Mouse (Mus musculus): ENCODE results near the gene Pou2f1. TPM values are rescaled to one million over a fixed set of nuclear protein-coding genes. Genes with fewer than 3 reads are reported as not detected.

Gene Pou2f1
- total and polyA plus RNA-seq, 3 experiments, result 4.6 to 10.2 TPM; not detected in 1

- DNase-seq (ENCODE audit: low read depth, low spot score), result peak; percentile 92
- Histone ChIP-seq H3K79me2 (ENCODE audit: control insufficient read depth, insufficient read depth, low read length, poor library complexity) (no peaks in the 10 kb centered on the region), H3K9me3 (replicated peaks; ENCODE audit: insufficient read depth, low read length) (no peaks in the 10 kb centered on the region)
Measured at GRCm38 (mm10) chr1:165853729-165854420, 148.6 kb downstream of the Pou2f1 start.

GRCm38 (mm10) chr1:165853131-165853721, 149.3 kb downstream of the Pou2f1 start:
- peak overlapping the region; percentile 63 for H3K27ac ChIP-seq (ENCODE audit: control insufficient read depth, low read depth, low read length)
- H3K27me3 ChIP-seq (ENCODE audit: control insufficient read depth in 1 of 2, insufficient read depth in 2 of 2, low read length in 2 of 2), result no peaks in the 10 kb centered on the region
- peaks cover 0 to 23% of the 10 kb centered on the region in 2 experiments; a peak in 2 of 4 replicates for H3K36me3 ChIP-seq (ENCODE audit: control insufficient read depth in 1 of 2, insufficient read depth in 2 of 2, low read length in 2 of 2)
- no peaks in the 10 kb centered on the region for H3K79me2 ChIP-seq (ENCODE audit: control insufficient read depth, insufficient read depth, low read length, poor library complexity)
- peak; percentile 55 for DNase-seq (ENCODE audit: low read depth, low spot score)
- H3K9ac ChIP-seq (ENCODE audit: control insufficient read depth, low read depth, low read length, poor library complexity, severe bottlenecking), result peak overlapping the region; percentile 45
- peaks cover 12 to 27% of the 10 kb centered on the region in 2 experiments for H3K4me1 ChIP-seq (ENCODE audit: control insufficient read depth in 1 of 2, insufficient read depth in 2 of 2, low read length in 2 of 2)
- TF ChIP-seq NELFE (IDR thresholded peaks at IDR 0.05; ENCODE audit: low read depth, low read length) (no peak), TCF12 (IDR thresholded peaks at IDR 0.05; ENCODE audit: low read depth, low read length) (no peak), KAT2A (conservative IDR thresholded peaks at IDR 0.05; ENCODE audit: low read depth, low read length) (no peak; the same call in 1 of the 2 replicates), ETS1 (IDR thresholded peaks at IDR 0.05; ENCODE audit: low read depth, low read length) (no peak), POLR2A (IDR thresholded peaks at IDR 0.05; ENCODE audit: control insufficient read depth in 1 of 2, insufficient read depth in 1 of 2, low read depth in 1 of 2, low read length in 2 of 2, poor library complexity in 1 of 2) (peak in 1 of 2 experiments; percentile 21; a peak in 1 of 4 replicates), RAD21 (IDR thresholded peaks at IDR 0.05; ENCODE audit: low read depth, low read length) (no peak), GABPA (IDR thresholded peaks at IDR 0.05; ENCODE audit: low read depth, low read length) (no peak), HCFC1 (IDR thresholded peaks at IDR 0.05; ENCODE audit: low read depth, low read length) (0 out of 2 replicates have a peak, but pooled peaks have one; percentile 15), SIN3A (IDR thresholded peaks at IDR 0.05; ENCODE audit: low read length) (peak; percentile 14; the same call in 1 of the 2 replicates), MAFK (IDR thresholded peaks at IDR 0.05; ENCODE audit: borderline replicate concordance, low read depth, low read length) (no peak), MYC (IDR thresholded peaks at IDR 0.05; ENCODE audit: low read depth, low read length) (peak; percentile 60; the same call in 1 of the 2 replicates), NRF1 (IDR thresholded peaks at IDR 0.05; ENCODE audit: insufficient read depth, low read depth, low read length, poor library complexity, severe bottlenecking) (no peak), MXI1 (IDR thresholded peaks at IDR 0.05; ENCODE audit: low read depth, low read length) (peak; percentile 32), BHLHE40 (IDR thresholded peaks at IDR 0.05; ENCODE audit: borderline replicate concordance, low read depth, low read length) (no peak), CHD1 (IDR thresholded peaks at IDR 0.05; ENCODE audit: low read depth, low read length) (no peak), MAX (IDR thresholded peaks at IDR 0.05; ENCODE audit: low read length) (peak; percentile 74), USF2 (IDR thresholded peaks at IDR 0.05; ENCODE audit: borderline replicate concordance in 1 of 2, insufficient read depth in 1 of 2, low read depth in 1 of 2, low read length in 2 of 2) (no peak)
- peak overlapping the region; percentile 4 to 8; a peak in 3 of 4 replicates for H3K4me3 ChIP-seq (ENCODE audit: control insufficient read depth in 1 of 2, insufficient read depth in 1 of 2, low read depth in 2 of 2, low read length in 2 of 2)
- no peaks in the 10 kb centered on the region for H3K9me3 ChIP-seq (replicated peaks; ENCODE audit: insufficient read depth, low read length)

More at GRCm38 (mm10) chr1:165853729-165854420, 148.6 kb downstream of the Pou2f1 start:
- no peaks in the 10 kb centered on the region for H3K27me3 ChIP-seq (ENCODE audit: control insufficient read depth in 1 of 2, insufficient read depth in 2 of 2, low read length in 2 of 2)
- H3K36me3 ChIP-seq (ENCODE audit: control insufficient read depth in 1 of 2, insufficient read depth in 2 of 2, low read length in 2 of 2), result peaks cover 0 to 22% of the 10 kb centered on the region in 2 experiments; a peak in 2 of 4 replicates
- peaks cover 12 to 24% of the 10 kb centered on the region in 2 experiments for H3K4me1 ChIP-seq (ENCODE audit: control insufficient read depth in 1 of 2, insufficient read depth in 2 of 2, low read length in 2 of 2)
- H3K9ac ChIP-seq (ENCODE audit: control insufficient read depth, low read depth, low read length, poor library complexity, severe bottlenecking), result peak overlapping the region; percentile 45
- H3K4me3 ChIP-seq (ENCODE audit: control insufficient read depth in 1 of 2, insufficient read depth in 1 of 2, low read depth in 2 of 2, low read length in 2 of 2), result no peak overlapping the region; a peak in 1 of 4 replicates
- TF ChIP-seq HCFC1 (IDR thresholded peaks at IDR 0.05; ENCODE audit: low read depth, low read length) (0 out of 2 replicates have a peak, but pooled peaks have one; percentile 3), RAD21 (IDR thresholded peaks at IDR 0.05; ENCODE audit: low read depth, low read length) (peak; percentile 75), MYB (IDR thresholded peaks at IDR 0.05; ENCODE audit: low read depth, low read length) (0 out of 2 replicates have a peak, but pooled peaks have one; percentile 33), TCF12 (IDR thresholded peaks at IDR 0.05; ENCODE audit: low read depth, low read length) (peak; percentile 72), GATA1 (IDR thresholded peaks at IDR 0.05; ENCODE audit: low read depth, low read length) (peak; percentile 81), BHLHE40 (IDR thresholded peaks at IDR 0.05; ENCODE audit: borderline replicate concordance, low read depth, low read length) (no peak), POLR2AphosphoS2 (IDR thresholded peaks at IDR 0.05; ENCODE audit: low read length) (no peak), SMC3 (IDR thresholded peaks at IDR 0.05; ENCODE audit: low read depth, low read length) (peak; percentile 97), RCOR1 (IDR thresholded peaks at IDR 0.05; ENCODE audit: low read depth, low read length) (peak; percentile 56; the same call in 1 of the 2 replicates), CTCF (IDR thresholded peaks at IDR 0.05 in 2 of 3, conservative IDR thresholded peaks at IDR 0.05 in 1 of 3; ENCODE audit: control insufficient read depth in 1 of 3, insufficient read depth in 1 of 3, low read depth in 2 of 3, low read length in 3 of 3, poor library complexity in 1 of 3, severe bottlenecking in 1 of 3) (peak; percentile 93 to 97 (median 96)), MYC (IDR thresholded peaks at IDR 0.05; ENCODE audit: low read depth, low read length) (0 out of 2 replicates have a peak, but pooled peaks have one; percentile 39), TBP (IDR thresholded peaks at IDR 0.05; ENCODE audit: low read depth, low read length) (peak; percentile 3; the same call in 1 of the 2 replicates), EP300 (IDR thresholded peaks at IDR 0.05; ENCODE audit: low read depth in 1 of 2, low read length in 2 of 2) (peak; percentile 74 to 84), ZC3H11A (IDR thresholded peaks at IDR 0.05; ENCODE audit: low read depth, low read length) (peak; percentile 68), MXI1 (IDR thresholded peaks at IDR 0.05; ENCODE audit: low read depth, low read length) (0 out of 2 replicates have a peak, but pooled peaks have one; percentile 8), SIN3A (IDR thresholded peaks at IDR 0.05; ENCODE audit: low read length) (no peak; the same call in 1 of the 2 replicates)
- H3K27ac ChIP-seq (ENCODE audit: control insufficient read depth, low read depth, low read length), result peak overlapping the region; percentile 63

Data from MEL (cell line).